Mouse (Mus musculus): Measurements from ENCODE around the gene Krtap27-1. TPM values are rescaled to one million over a fixed set of nuclear protein-coding genes. Genes with fewer than 3 reads are reported as not detected.
A peak's percentile ranks its signal among the peaks of the same experiment; 100 is the strongest.

Krtap27-1 gene
- not detected in 2 replicates for polyA plus RNA-seq (2016; fragmentation: Nextera tagmentation; extraction: Ambion mirVana)

DNA sequence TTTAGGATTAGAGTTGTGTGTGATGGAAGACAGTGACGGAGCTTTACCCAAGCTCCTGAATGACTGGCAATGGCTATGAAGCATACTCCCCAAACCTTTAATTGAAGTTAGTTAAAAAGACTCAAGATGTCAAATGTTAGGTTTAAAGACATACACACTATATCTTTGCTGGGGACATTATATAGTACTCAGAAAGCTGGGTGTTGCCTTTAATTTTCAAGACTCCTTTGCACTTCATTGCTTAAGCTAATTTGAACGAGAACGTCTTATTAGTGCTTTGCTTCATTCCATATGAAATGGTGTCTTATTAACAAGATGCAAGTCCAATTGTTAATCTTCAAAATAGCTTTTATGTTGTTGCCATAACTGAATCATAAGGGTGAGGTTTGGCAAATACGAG is at the start of gene Krtap27-1:
Gene Krtap27-1, minus strand, starts transcription at position 101 of the 400 bp plus-strand sequence.
- WGBS = 83% methylated on average over 4 of the region's 4 CpGs
- no peaks in the 10 kb centered on the region for H3K27me3 ChIP-seq
- H3K4me3 ChIP-seq = no peak within 1 kb of the TSS
- H3K9ac ChIP-seq = no peak within 1 kb of the TSS
- H3K36me3 ChIP-seq = no peaks in the 10 kb centered on the region
- no peaks in the 10 kb centered on the region for H3K4me1 ChIP-seq
- no peak for ATAC-seq (ENCODE audit: insufficient number of reproducible peaks, insufficient read depth, low FRiP score, low TSS enrichment)
- H3K27ac ChIP-seq = no peak within 1 kb of the TSS
- no peaks in the 10 kb centered on the region for H3K9me3 ChIP-seq
- no peak within 1 kb of the TSS for H3K4me2 ChIP-seq (replicated peaks)

DNA sequence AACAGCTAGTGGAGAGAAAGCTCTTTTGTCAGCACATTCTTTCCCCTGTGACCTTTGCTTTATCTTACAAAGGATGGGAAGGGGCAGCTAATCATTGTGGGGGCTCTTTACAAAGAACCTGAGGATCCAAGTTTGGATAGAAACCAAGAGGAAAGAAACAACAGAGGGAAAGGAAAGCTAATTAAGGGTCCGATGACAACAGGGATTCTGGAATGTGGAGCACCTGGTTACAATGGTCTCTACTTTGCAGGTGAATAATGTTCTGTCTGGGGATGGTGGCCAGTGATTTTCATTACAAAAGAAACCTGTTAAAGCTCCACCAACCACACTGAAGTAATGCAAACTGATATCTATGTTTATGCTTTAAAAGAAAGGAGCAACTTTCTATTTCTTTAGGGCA is 48.6 kb upstream of the Krtap27-1 start:
- ATAC-seq (ENCODE audit: insufficient number of reproducible peaks, insufficient read depth, low FRiP score, low TSS enrichment) = no peak
- no peak overlapping the region for H3K9ac ChIP-seq
- no peaks in the 10 kb centered on the region for H3K4me1 ChIP-seq
- H3K27ac ChIP-seq = no peak overlapping the region
- no peaks in the 10 kb centered on the region for H3K36me3 ChIP-seq
- 19% methylated on average over 1 of the region's 1 CpGs for WGBS
- H3K9me3 ChIP-seq = no peaks in the 10 kb centered on the region
- no peak overlapping the region for H3K4me3 ChIP-seq
- H3K4me2 ChIP-seq (replicated peaks) = no peak overlapping the region
- H3K27me3 ChIP-seq = no peaks in the 10 kb centered on the region

DNA sequence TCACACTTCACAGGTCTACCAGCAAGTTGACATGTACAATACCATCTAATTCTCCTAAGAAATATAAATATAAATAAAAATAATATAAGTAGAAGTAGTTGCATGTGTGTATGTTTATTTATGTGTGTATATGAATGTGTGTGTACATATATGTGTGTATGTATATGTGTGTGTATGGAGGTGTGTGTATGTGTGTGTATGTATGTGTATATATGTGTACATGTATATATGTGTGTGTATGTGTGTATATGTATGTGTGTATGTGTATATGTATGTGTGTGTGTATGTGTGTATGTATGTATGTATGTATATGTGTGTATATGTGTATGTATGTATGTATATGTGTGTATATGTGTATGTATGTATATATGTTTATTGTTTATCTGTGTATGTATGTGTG is 45.1 kb upstream of the Krtap27-1 start:
- no peak overlapping the region for H3K9ac ChIP-seq
- no peak overlapping the region for H3K4me3 ChIP-seq
- H3K4me1 ChIP-seq = no peaks in the 10 kb centered on the region
- ATAC-seq (ENCODE audit: insufficient number of reproducible peaks, insufficient read depth, low FRiP score, low TSS enrichment) = no peak
- no peaks in the 10 kb centered on the region for H3K27me3 ChIP-seq
- no peaks in the 10 kb centered on the region for H3K9me3 ChIP-seq
- H3K4me2 ChIP-seq (replicated peaks) = no peak overlapping the region
- no peak overlapping the region for H3K27ac ChIP-seq
- H3K36me3 ChIP-seq = no peaks in the 10 kb centered on the region

DNA sequence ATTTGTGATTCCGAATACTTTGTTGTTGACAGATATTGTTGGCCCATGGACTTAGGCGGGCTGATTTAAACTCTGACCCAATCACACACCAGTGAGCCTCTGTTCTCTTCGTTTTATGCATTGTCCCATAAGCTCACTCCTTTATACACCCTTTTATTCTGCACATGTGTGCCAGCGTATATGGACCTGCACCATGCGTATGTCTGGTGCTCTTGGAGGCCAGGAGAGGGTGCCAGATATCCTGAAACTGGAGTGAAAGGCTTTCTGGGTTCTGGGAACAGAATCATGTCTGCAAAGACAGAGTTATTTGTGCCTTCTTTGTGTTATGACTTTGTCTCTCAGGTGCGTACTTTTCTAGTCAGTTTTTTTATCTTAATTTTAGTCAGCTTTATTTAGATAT is 39.8 kb upstream of the Krtap27-1 start:
- WGBS = 86% methylated on average over 6 of the region's 6 CpGs
- no peaks in the 10 kb centered on the region for H3K27me3 ChIP-seq
- ATAC-seq (ENCODE audit: insufficient number of reproducible peaks, insufficient read depth, low FRiP score, low TSS enrichment) = no peak
- no peak overlapping the region for H3K4me3 ChIP-seq
- no peaks in the 10 kb centered on the region for H3K4me1 ChIP-seq
- H3K27ac ChIP-seq = no peak overlapping the region
- no peak overlapping the region for H3K9ac ChIP-seq
- no peaks in the 10 kb centered on the region for H3K36me3 ChIP-seq
- no peak overlapping the region for H3K4me2 ChIP-seq (replicated peaks)
- no peaks in the 10 kb centered on the region for H3K9me3 ChIP-seq

DNA sequence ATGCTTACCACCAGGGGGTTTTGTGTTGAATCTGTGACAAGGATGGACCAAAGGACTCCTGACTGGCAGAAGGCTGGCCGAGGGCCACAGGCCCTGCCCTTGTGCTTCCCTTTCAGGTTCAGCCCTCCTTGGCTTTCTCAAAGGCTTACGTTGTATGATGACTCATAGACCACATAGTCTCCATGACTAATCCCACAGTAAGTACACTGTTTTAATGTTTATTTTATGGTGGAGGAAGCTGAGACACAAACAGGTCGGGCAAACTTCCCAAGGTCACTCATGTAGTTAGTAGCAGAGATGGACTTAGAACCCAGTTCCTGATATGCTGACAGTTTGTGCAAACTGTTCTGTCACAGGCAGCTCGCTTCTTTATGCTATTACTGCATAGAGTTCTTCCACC is 39.3 kb upstream of the Krtap27-1 start:
- Histone ChIP-seq H3K4me3 (no peak overlapping the region), H3K4me2 (replicated peaks) (no peak overlapping the region), H3K27ac (no peak overlapping the region), H3K36me3 (no peaks in the 10 kb centered on the region), H3K4me1 (no peaks in the 10 kb centered on the region), H3K9ac (no peak overlapping the region), H3K9me3 (no peaks in the 10 kb centered on the region), H3K27me3 (no peaks in the 10 kb centered on the region)
- ATAC-seq (ENCODE audit: insufficient number of reproducible peaks, insufficient read depth, low FRiP score, low TSS enrichment) = no peak
- 73% methylated on average over 4 of the region's 4 CpGs for WGBS

DNA sequence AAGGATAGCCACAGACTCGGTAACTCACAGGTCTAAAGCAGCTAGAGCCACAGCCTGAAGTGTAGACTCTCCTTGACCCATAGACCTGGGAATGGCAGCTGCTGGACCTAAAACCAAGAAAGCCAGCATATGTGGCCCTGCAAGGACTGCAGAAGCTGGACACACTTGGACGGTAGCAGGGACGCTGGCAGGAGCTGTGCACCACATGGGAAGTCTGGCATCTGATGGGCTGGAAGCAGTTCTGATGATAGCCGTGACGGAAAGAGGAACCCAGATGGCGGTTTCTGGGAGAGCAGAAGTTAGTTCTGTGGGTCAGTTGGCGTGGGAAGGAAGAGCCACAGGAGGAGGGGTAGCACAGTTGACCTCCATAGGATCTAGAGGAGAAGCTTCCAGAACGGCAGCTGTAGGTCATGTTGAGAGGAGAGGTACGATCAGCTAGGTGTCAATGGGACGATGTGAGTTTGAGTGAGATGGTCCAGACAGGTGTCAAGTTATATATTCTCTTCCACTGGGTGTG is 36.1 kb upstream of the Krtap27-1 start, which contains the start of gene 2310061N02Rik:
Gene 2310061N02Rik, minus strand, starts transcription at position 467 of the 517 bp plus-strand sequence.
- 91% methylated on average over 10 of the region's 10 CpGs for WGBS
- no peaks in the 10 kb centered on the region for H3K4me1 ChIP-seq

DNA sequence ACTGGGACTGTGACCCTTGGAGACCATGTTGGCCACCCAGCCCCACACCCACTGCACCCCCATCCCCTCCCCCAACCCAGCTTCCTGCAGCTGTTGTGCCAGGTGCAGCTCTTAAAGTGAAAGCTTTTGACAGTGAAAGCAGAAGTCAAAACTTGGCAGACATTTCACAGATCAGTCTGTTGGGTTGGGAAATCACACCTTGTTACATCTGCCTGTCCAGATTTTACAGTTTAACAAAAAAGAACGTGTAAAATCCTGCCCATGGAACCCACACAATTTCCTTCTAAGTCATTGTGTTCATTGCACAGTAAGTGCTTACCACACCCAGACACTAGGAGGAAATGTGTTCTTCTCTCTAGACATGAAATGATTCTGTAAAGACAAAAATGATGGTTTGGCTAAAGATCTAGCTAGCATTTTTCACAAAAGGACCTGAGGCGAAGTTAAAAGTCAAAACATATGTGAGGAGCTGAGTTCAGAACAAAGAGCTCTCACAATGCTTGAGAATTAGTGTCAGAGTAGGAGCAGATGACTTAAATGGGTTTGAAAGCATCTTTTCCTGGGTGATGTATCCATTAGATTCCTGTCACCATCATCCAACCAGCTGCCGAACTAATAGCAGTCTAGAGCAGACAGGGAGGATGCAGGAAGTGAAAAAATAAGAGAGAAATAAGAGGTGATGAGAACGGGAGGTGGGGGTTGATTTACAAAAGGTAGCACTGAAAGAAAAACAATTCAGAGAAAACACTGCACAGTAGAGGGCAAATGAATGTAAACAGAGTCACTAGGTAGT is 29.8 kb upstream of the Krtap27-1 start:
- ATAC-seq (ENCODE audit: insufficient number of reproducible peaks, insufficient read depth, low FRiP score, low TSS enrichment) = 0 out of 2 replicates have a peak, but pooled peaks have one; percentile 64
- Histone ChIP-seq H3K27ac (no peak overlapping the region), H3K4me2 (replicated peaks) (no peak overlapping the region), H3K9ac (no peak overlapping the region), H3K36me3 (no peaks in the 10 kb centered on the region), H3K9me3 (no peaks in the 10 kb centered on the region), H3K4me3 (no peak overlapping the region), H3K4me1 (no peaks in the 10 kb centered on the region), H3K27me3 (no peaks in the 10 kb centered on the region)
- 24% methylated on average over 4 of the region's 4 CpGs for WGBS

More for the DNA sequence above, 36.1 kb upstream of the Krtap27-1 start, which contains the start of gene 2310061N02Rik:
- ATAC-seq (ENCODE audit: insufficient number of reproducible peaks, insufficient read depth, low FRiP score, low TSS enrichment) = no peak
- Histone ChIP-seq H3K27ac (no peak within 1 kb of the TSS), H3K27me3 (no peaks in the 10 kb centered on the region), H3K9ac (no peak within 1 kb of the TSS), H3K9me3 (no peaks in the 10 kb centered on the region), H3K4me3 (no peak within 1 kb of the TSS), H3K36me3 (no peaks in the 10 kb centered on the region), H3K4me2 (replicated peaks) (no peak within 1 kb of the TSS)

DNA sequence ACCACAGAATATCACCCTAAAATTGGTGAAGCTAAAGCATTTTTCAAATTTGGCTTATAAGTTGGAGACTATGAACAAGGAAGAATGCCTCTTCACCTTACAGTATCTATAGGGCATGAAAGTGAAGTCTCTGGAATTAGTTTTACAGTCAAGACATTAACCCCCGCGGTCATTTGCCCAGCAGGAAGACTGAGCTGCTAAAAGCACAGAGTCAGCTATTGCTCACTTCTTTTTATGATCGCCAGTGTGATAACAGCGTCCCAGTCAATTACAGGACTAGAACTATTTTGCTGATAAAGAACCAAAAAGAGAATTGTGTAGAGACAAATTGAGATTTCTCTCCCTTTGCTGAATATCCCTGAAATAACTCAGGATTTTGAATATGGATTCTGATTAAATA is 24.8 kb upstream of the Krtap27-1 start:
- ATAC-seq (ENCODE audit: insufficient number of reproducible peaks, insufficient read depth, low FRiP score, low TSS enrichment) = no peak
- H3K27ac ChIP-seq = no peak overlapping the region
- no peaks in the 10 kb centered on the region for H3K4me1 ChIP-seq
- no peak overlapping the region for H3K4me3 ChIP-seq
- H3K9me3 ChIP-seq = no peaks in the 10 kb centered on the region
- H3K27me3 ChIP-seq = no peaks in the 10 kb centered on the region
- 76% methylated on average over 4 of the region's 4 CpGs for WGBS
- H3K9ac ChIP-seq = no peak overlapping the region
- no peak overlapping the region for H3K4me2 ChIP-seq (replicated peaks)
- no peaks in the 10 kb centered on the region for H3K36me3 ChIP-seq

DNA sequence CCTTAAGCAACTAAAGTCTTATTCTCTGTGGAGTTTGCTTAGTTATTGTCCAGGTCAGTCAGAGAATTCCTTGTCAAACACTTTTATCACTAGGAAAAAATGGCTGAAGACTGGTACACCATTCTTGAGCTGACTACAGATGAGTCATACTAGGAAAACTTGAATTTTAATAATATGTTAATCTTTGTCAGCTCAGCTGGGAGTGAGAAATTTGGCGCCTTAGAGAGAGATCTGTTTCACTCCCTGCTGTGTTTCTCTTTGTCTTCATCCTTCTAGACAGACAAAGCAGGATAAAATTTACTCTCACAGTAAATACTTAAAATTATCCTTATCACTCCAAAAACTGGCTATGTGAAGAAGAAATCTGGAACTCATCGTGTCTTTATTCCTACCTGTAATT is 9.8 kb upstream of the Krtap27-1 start:
- 60% methylated on average over 2 of the region's 2 CpGs for WGBS
- H3K4me2 ChIP-seq (replicated peaks) = no peak overlapping the region
- H3K4me3 ChIP-seq = no peak overlapping the region
- ATAC-seq (ENCODE audit: insufficient number of reproducible peaks, insufficient read depth, low FRiP score, low TSS enrichment) = no peak
- no peak overlapping the region for H3K27ac ChIP-seq
- H3K9me3 ChIP-seq = no peaks in the 10 kb centered on the region
- H3K27me3 ChIP-seq = no peaks in the 10 kb centered on the region
- no peak overlapping the region for H3K9ac ChIP-seq
- no peaks in the 10 kb centered on the region for H3K4me1 ChIP-seq
- no peaks in the 10 kb centered on the region for H3K36me3 ChIP-seq

DNA sequence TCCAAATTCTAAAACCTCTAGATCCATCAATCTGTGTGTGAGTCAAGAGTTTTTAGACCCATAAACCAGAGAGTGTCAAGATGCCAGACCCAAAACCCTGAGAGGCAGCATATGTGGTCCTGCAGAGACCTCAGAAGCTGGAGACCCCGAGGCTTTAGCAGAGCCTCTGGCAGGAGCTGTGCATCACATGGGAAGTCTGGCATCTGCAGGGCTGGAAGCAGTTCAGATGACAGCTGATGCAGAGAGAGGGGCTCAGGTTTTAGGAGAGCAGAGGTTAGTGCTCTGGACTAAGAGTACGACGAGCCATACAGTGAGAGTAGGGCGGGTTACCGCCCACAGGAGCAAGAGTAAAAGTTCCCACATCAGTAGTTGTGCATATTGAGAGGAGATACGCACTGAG is 7.6 kb upstream of the Krtap27-1 start:
- Histone ChIP-seq H3K9me3 (no peaks in the 10 kb centered on the region), H3K27me3 (no peaks in the 10 kb centered on the region), H3K4me2 (replicated peaks) (no peak overlapping the region), H3K36me3 (no peaks in the 10 kb centered on the region), H3K9ac (no peak overlapping the region), H3K4me1 (no peaks in the 10 kb centered on the region), H3K4me3 (no peak overlapping the region), H3K27ac (no peak overlapping the region)
- 82% methylated on average over 6 of the region's 6 CpGs for WGBS
- ATAC-seq (ENCODE audit: insufficient number of reproducible peaks, insufficient read depth, low FRiP score, low TSS enrichment) = no peak

DNA sequence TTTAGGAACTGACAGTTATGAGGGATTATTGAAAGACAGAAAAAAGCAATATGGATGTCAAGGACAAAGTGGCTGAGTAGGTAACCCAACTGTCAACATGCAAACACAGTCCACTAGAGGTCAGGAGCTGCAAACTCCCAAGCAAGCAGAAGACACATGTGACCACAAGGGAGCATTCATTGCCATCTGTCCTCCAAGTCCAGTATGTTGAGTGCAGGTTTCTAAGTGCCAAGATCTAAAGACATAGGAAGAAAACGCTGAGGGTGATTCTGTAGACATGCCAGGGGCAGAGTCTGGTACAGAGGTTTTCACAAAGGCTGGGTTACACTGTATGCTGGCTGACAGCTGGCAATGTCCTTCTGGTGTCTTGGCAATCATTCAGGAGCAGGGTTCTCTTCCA is 14.0 kb downstream of the Krtap27-1 start:
- no peak overlapping the region for H3K4me3 ChIP-seq
- no peaks in the 10 kb centered on the region for H3K9me3 ChIP-seq
- 0 out of 2 replicates have a peak, but pooled peaks have one; percentile 15 for ATAC-seq (ENCODE audit: insufficient number of reproducible peaks, insufficient read depth, low FRiP score, low TSS enrichment)
- H3K9ac ChIP-seq = no peak overlapping the region
- no peaks in the 10 kb centered on the region for H3K36me3 ChIP-seq
- WGBS = 52% methylated on average over 1 of the region's 1 CpGs
- H3K27me3 ChIP-seq = no peaks in the 10 kb centered on the region
- no peak overlapping the region for H3K27ac ChIP-seq
- H3K4me2 ChIP-seq (replicated peaks) = no peak overlapping the region
- H3K4me1 ChIP-seq = no peaks in the 10 kb centered on the region

DNA sequence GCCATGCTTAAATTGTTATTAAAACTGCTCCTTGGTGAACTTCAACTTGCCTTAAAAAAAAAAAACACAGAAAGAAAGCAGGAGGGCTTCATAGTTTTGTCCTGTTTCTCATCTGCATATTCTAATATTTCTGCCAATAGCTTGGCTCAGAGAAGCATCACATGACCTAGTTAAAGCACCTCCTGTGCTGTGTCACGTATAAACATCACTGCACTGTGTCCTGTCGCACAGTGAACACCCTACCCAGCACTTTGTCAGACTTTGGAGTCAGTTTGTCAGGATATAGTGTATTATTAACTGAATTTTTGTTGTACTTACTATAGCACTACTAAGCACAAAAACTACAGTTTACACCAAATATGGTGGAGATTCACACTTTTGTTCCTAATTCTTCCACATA is 19.5 kb downstream of the Krtap27-1 start:
- H3K27me3 ChIP-seq = no peaks in the 10 kb centered on the region

More for the DNA sequence above, 19.5 kb downstream of the Krtap27-1 start:
- Histone ChIP-seq H3K36me3 (no peaks in the 10 kb centered on the region), H3K9ac (no peak overlapping the region), H3K27ac (no peak overlapping the region), H3K9me3 (no peaks in the 10 kb centered on the region), H3K4me1 (no peaks in the 10 kb centered on the region), H3K4me2 (replicated peaks) (no peak overlapping the region), H3K4me3 (no peak overlapping the region)
- 69% methylated on average over 2 of the region's 2 CpGs for WGBS
- ATAC-seq (ENCODE audit: insufficient number of reproducible peaks, insufficient read depth, low FRiP score, low TSS enrichment) = no peak
